Mouse (Mus musculus): ENCODE data around the gene Dock4. TPM values are rescaled to one million over a fixed set of nuclear protein-coding genes. Genes with fewer than 3 reads are reported as not detected.

The Dock4 gene
- polyA plus RNA-seq, 1 experiment = 0.56 TPM

DNA sequence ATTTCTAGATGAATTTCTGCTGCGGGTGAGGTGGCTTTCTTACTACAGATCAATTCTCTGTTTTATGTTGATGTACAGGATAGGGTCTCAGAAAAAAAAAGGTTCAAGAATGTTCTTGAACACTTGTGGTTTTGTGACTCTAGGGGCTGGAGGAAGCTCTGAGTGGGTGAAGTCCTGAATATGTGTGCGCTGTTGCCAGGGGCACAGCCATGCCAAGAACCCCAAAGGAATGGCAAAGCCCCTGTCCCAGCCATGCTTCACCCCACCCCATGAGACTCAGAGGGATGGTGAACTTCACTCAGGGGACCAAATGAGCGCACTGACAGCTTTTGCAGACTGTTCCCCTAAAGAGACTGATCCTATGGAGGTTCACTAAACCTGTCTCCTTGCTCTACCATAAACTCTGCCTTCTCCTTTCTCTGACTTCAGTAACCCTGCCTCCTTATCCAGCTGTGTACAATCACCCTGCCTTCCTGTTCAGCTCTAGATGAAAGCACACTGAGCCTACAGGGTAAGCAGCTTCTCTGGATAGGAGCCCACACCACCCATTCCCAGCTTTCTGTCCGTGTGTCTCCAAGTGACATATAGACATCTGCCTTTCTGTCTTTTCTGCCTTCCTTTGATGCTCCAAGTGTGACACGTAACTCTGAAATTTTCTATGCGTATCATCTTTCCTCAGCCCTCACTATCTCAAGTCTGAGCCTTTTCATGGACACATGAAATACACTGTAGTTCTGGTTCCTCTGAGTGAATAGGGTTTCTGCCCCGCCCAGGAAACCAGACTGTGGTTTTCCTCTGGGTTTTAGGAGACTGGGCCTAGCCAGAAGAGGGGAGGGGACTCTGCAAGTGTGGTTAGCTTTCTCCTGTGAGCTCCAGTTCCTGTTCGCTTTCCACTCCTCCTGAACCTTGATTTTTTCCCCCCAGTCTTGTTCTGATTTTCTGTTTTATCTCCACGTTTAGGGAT, 90.2 kb downstream of the Dock4 start:
- no peak overlapping the region for H3K4me3 ChIP-seq (ENCODE audit: control insufficient read depth, low read depth, low read length)
- no peaks in the 10 kb centered on the region for H3K4me1 ChIP-seq (ENCODE audit: control insufficient read depth, insufficient read depth, low read length)
- TF ChIP-seq POLR2A (IDR thresholded peaks at IDR 0.05; ENCODE audit: control insufficient read depth, low read depth, low read length) = no peak
- no peak for TF ChIP-seq CTCF (IDR thresholded peaks at IDR 0.05; ENCODE audit: control insufficient read depth, insufficient read depth, insufficient replicate concordance, low read depth, low read length)
- no peak overlapping the region for H3K27ac ChIP-seq (ENCODE audit: control insufficient read depth, insufficient read depth, low read depth, low read length)
- no peaks in the 10 kb centered on the region for H3K27me3 ChIP-seq (ENCODE audit: control insufficient read depth, insufficient read depth, low read length)
- no peaks in the 10 kb centered on the region for H3K36me3 ChIP-seq (ENCODE audit: control insufficient read depth, insufficient read depth, low read length)

- Histone ChIP-seq H3K4me1 (ENCODE audit: control insufficient read depth, insufficient read depth, low read length) (no peaks in the 10 kb centered on the region), H3K4me3 (ENCODE audit: control insufficient read depth, low read depth, low read length) (no peak overlapping the region), H3K27me3 (ENCODE audit: control insufficient read depth, insufficient read depth, low read length) (no peaks in the 10 kb centered on the region), H3K36me3 (ENCODE audit: control insufficient read depth, insufficient read depth, low read length) (no peaks in the 10 kb centered on the region), H3K27ac (ENCODE audit: control insufficient read depth, insufficient read depth, low read depth, low read length) (no peak overlapping the region)
- no peak for TF ChIP-seq POLR2A (IDR thresholded peaks at IDR 0.05; ENCODE audit: control insufficient read depth, low read depth, low read length)
- no peak for TF ChIP-seq CTCF (IDR thresholded peaks at IDR 0.05; ENCODE audit: control insufficient read depth, insufficient read depth, insufficient replicate concordance, low read depth, low read length)
These were observed 92.1 kb downstream of the Dock4 start for GRCm38 (mm10) chr12:40537826-40538225.

GRCm38 (mm10) chr12:40538318-40538717, 92.6 kb downstream of the Dock4 start:
- Histone ChIP-seq H3K4me1 (ENCODE audit: control insufficient read depth, insufficient read depth, low read length) (no peaks in the 10 kb centered on the region), H3K36me3 (ENCODE audit: control insufficient read depth, insufficient read depth, low read length) (no peaks in the 10 kb centered on the region), H3K4me3 (ENCODE audit: control insufficient read depth, low read depth, low read length) (no peak overlapping the region), H3K27me3 (ENCODE audit: control insufficient read depth, insufficient read depth, low read length) (no peaks in the 10 kb centered on the region), H3K27ac (ENCODE audit: control insufficient read depth, insufficient read depth, low read depth, low read length) (no peak overlapping the region)
- TF ChIP-seq CTCF (IDR thresholded peaks at IDR 0.05; ENCODE audit: control insufficient read depth, insufficient read depth, insufficient replicate concordance, low read depth, low read length) = no peak
- no peak for TF ChIP-seq POLR2A (IDR thresholded peaks at IDR 0.05; ENCODE audit: control insufficient read depth, low read depth, low read length)

DNA sequence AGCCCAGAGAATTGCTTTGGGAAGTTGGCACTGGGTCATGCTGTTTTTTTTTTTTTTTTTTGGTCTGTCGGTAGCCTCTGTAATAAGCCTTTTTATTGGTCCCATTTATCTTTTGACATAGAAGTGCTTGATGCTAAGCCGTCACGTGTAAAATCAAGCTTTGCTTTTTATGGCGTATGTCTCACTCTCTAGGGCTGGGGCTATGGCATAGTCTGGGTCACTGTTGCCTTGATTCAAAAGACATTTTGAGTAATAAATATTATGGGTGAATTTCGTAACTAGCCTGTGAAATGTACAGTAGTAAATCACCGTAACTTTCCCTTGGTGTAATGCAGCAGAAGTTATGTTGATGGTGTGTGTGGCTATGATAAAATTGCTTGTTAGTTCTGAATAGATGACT, 93.0 kb downstream of the Dock4 start:
- Histone ChIP-seq H3K27ac (ENCODE audit: control insufficient read depth, insufficient read depth, low read depth, low read length) (no peak overlapping the region), H3K4me3 (ENCODE audit: control insufficient read depth, low read depth, low read length) (no peak overlapping the region), H3K27me3 (ENCODE audit: control insufficient read depth, insufficient read depth, low read length) (no peaks in the 10 kb centered on the region), H3K36me3 (ENCODE audit: control insufficient read depth, insufficient read depth, low read length) (no peaks in the 10 kb centered on the region), H3K4me1 (ENCODE audit: control insufficient read depth, insufficient read depth, low read length) (no peaks in the 10 kb centered on the region)
- TF ChIP-seq POLR2A (IDR thresholded peaks at IDR 0.05; ENCODE audit: control insufficient read depth, low read depth, low read length) (no peak), CTCF (IDR thresholded peaks at IDR 0.05; ENCODE audit: control insufficient read depth, insufficient read depth, insufficient replicate concordance, low read depth, low read length) (no peak)

- Histone ChIP-seq H3K27me3 (ENCODE audit: control insufficient read depth, insufficient read depth, low read length) (no peaks in the 10 kb centered on the region), H3K36me3 (ENCODE audit: control insufficient read depth, insufficient read depth, low read length) (no peaks in the 10 kb centered on the region), H3K4me1 (ENCODE audit: control insufficient read depth, insufficient read depth, low read length) (no peaks in the 10 kb centered on the region), H3K4me3 (ENCODE audit: control insufficient read depth, low read depth, low read length) (no peak overlapping the region), H3K27ac (ENCODE audit: control insufficient read depth, insufficient read depth, low read depth, low read length) (no peak overlapping the region)
- TF ChIP-seq CTCF (IDR thresholded peaks at IDR 0.05; ENCODE audit: control insufficient read depth, insufficient read depth, insufficient replicate concordance, low read depth, low read length) (no peak), POLR2A (IDR thresholded peaks at IDR 0.05; ENCODE audit: control insufficient read depth, low read depth, low read length) (no peak)
These were observed 98.5 kb downstream of the Dock4 start for GRCm38 (mm10) chr12:40544273-40544672.

- TF ChIP-seq POLR2A (IDR thresholded peaks at IDR 0.05; ENCODE audit: control insufficient read depth, low read depth, low read length) = no peak
- TF ChIP-seq CTCF (IDR thresholded peaks at IDR 0.05; ENCODE audit: control insufficient read depth, insufficient read depth, insufficient replicate concordance, low read depth, low read length) = no peak
- H3K36me3 ChIP-seq (ENCODE audit: control insufficient read depth, insufficient read depth, low read length) = no peaks in the 10 kb centered on the region
- no peaks in the 10 kb centered on the region for H3K27me3 ChIP-seq (ENCODE audit: control insufficient read depth, insufficient read depth, low read length)
- H3K4me1 ChIP-seq (ENCODE audit: control insufficient read depth, insufficient read depth, low read length) = no peaks in the 10 kb centered on the region
- H3K27ac ChIP-seq (ENCODE audit: control insufficient read depth, insufficient read depth, low read depth, low read length) = no peak overlapping the region
- no peak overlapping the region for H3K4me3 ChIP-seq (ENCODE audit: control insufficient read depth, low read depth, low read length)
These were observed 101.1 kb downstream of the Dock4 start for GRCm38 (mm10) chr12:40546827-40547226.

- no peak overlapping the region for H3K27ac ChIP-seq (ENCODE audit: control insufficient read depth, insufficient read depth, low read depth, low read length)
- no peaks in the 10 kb centered on the region for H3K4me1 ChIP-seq (ENCODE audit: control insufficient read depth, insufficient read depth, low read length)
- no peak for TF ChIP-seq POLR2A (IDR thresholded peaks at IDR 0.05; ENCODE audit: control insufficient read depth, low read depth, low read length)
- TF ChIP-seq CTCF (IDR thresholded peaks at IDR 0.05; ENCODE audit: control insufficient read depth, insufficient read depth, insufficient replicate concordance, low read depth, low read length) = no peak
- no peaks in the 10 kb centered on the region for H3K36me3 ChIP-seq (ENCODE audit: control insufficient read depth, insufficient read depth, low read length)
- no peak overlapping the region for H3K4me3 ChIP-seq (ENCODE audit: control insufficient read depth, low read depth, low read length)
- no peaks in the 10 kb centered on the region for H3K27me3 ChIP-seq (ENCODE audit: control insufficient read depth, insufficient read depth, low read length)
These were observed 105.6 kb downstream of the Dock4 start for GRCm38 (mm10) chr12:40551317-40551716.
